Mouse (Mus musculus) stomach, postnatal 0 days (tissue): ENCODE results near the gene Nek8. TPM values are rescaled to one million over a fixed set of nuclear protein-coding genes. Genes with fewer than 3 reads are reported as not detected.
"Not testable (repeated sequence)": the region's sequence is repeated elsewhere in the genome, so short reads cannot be mapped to it uniquely, and the experiment has no call there.

Experiments
- ATAC-seq: fragments of 200-750 bp; cut with Nextera tagmentation; 2 replicates; pipeline ENCODE4 v1.8.0; 2017; ENCODE audit not compliant: low FRiP score, low TSS enrichment
- DNase-seq: peaks from one replicate; pipeline ENCODE4 v3.0.0-alpha.2; 2016; ENCODE audit warnings: low spot score
- H3K27ac ChIP-seq: fragments of 300-500 bp; sonication (generic); replicated peaks from 2 replicates; pipeline ENCODE4 v1.5.1; 2014; ENCODE audit warnings: mild to moderate bottlenecking, control low read depth
- H3K27me3 ChIP-seq: fragments of 300-500 bp; sonication (generic); 2 replicates; pipeline ENCODE4 v1.6.1; 2014; ENCODE audit warnings: low read length; ENCODE audit not compliant: control insufficient read depth, insufficient read depth
- H3K36me3 ChIP-seq: fragments of 300-500 bp; sonication (generic); 2 replicates; pipeline ENCODE4 v1.6.1; 2014; ENCODE audit warnings: low read length, mixed read lengths; ENCODE audit not compliant: control insufficient read depth, insufficient read depth
- H3K4me1 ChIP-seq: fragments of 300-500 bp; sonication (generic); replicated peaks from 2 replicates; pipeline ENCODE4 v1.6.1; 2014; ENCODE audit warnings: antibody characterized with exemption; ENCODE audit not compliant: control insufficient read depth, insufficient read depth
- H3K4me2 ChIP-seq: fragments of 300-500 bp; sonication (generic); replicated peaks from 2 replicates; pipeline ENCODE4 v1.6.1; 2014; ENCODE audit warnings: low read depth, mild to moderate bottlenecking, control low read depth, moderate library complexity
- H3K4me3 ChIP-seq: fragments of 300-500 bp; sonication (generic); 2 replicates; pipeline ENCODE4 v1.5.1; 2014; ENCODE audit warnings: low read depth, low read length, control low read depth
- H3K9ac ChIP-seq: fragments of 300-500 bp; sonication (generic); 2 replicates; pipeline ENCODE4 v1.6.1; 2014; ENCODE audit warnings: mild to moderate bottlenecking, low read length, control low read depth, mixed read lengths
- H3K9me3 ChIP-seq: fragments of 300-500 bp; sonication (generic); 2 replicates; pipeline ENCODE4 v1.6.1; 2016; ENCODE audit warnings: low read length; ENCODE audit not compliant: control insufficient read depth
- CTCF ChIP-seq: IDR thresholded peaks from 2 replicates; pipeline ENCODE4 v1.5.1; 2016; ENCODE audit warnings: antibody characterized with exemption, low read depth, mild to moderate bottlenecking, moderate library complexity
- EP300 ChIP-seq: optimal IDR thresholded peaks from 2 replicates; pipeline ENCODE3; 2016; ENCODE audit warnings: antibody characterized with exemption
- WGBS: fragments of 180-500 bp; shearing (Covaris S2); extraction: QIAGEN DNeasy Blood & Tissue Kit; methylation state at CpG from one replicate; pipeline ENCODE4 v1.1.7; 2014; 5-methylcytosine and 5-hydroxymethylcytosine counted together
- polyA plus RNA-seq: library from polyadenylated mRNA; unstranded; fragments of >200 nt; fragmentation: Nextera tagmentation; extraction: Ambion mirVana; gene quantifications from 2 replicates; pipeline ENCODE4 v1.2.1, GENCODE M21; 2015

Nek8 gene
- polyA plus RNA-seq, 1 experiment from 2014 or later = 6.4 TPM

GRCm38 (mm10) chr11:78136132-78136531, 40.3 kb downstream of the Nek8 start:
- no peak overlapping the region for H3K9ac ChIP-seq
- DNase-seq (no peak), ATAC-seq (no peak)
- no peaks in the 10 kb centered on the region for H3K9me3 ChIP-seq
- H3K4me2 ChIP-seq = no peak overlapping the region
- no peak overlapping the region for H3K4me3 ChIP-seq
- no peaks in the 10 kb centered on the region for H3K4me1 ChIP-seq
- H3K27ac ChIP-seq = no peak overlapping the region
- no peak for TF ChIP-seq CTCF
- no peak for TF ChIP-seq EP300
- WGBS = 65% methylated on average over 1 of the region's 1 CpGs
- no peaks in the 10 kb centered on the region for H3K36me3 ChIP-seq
- no peaks in the 10 kb centered on the region for H3K27me3 ChIP-seq

GRCm38 (mm10) chr11:78135314-78135713, 41.2 kb downstream of the Nek8 start:
- not testable (repeated sequence) for H3K4me2 ChIP-seq, ATAC-seq, H3K4me1 ChIP-seq, H3K27ac ChIP-seq, H3K9me3 ChIP-seq, H3K4me3 ChIP-seq, H3K9ac ChIP-seq, H3K27me3 ChIP-seq, H3K36me3 ChIP-seq
- peak; percentile 29 for DNase-seq
- WGBS = 77% methylated on average over 7 of the region's 7 CpGs

DNA sequence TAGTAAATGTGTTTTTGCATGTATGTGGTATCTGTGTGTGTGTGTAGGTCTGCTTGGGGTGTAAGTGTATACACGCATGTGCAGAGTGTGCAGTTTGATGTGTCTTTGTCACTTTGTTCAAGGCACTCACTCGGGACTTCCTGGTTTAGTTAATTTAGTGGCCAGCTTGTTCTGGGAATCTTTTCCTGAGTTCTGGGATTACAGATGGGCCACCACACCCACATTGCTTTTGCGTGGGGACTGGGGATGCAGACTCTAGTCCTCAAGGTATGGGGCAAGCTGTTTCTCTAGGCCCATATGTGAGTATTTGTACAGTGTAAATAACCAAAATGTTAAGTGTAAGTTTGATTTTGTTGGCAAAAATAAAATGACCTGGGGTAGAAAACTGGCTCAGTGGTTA, 42.1 kb downstream of the Nek8 start:
- Histone ChIP-seq H3K4me2 (no peak overlapping the region), H3K9me3 (no peaks in the 10 kb centered on the region), H3K27me3 (no peaks in the 10 kb centered on the region), H3K27ac (no peak overlapping the region), H3K4me3 (no peak overlapping the region), H3K9ac (no peak overlapping the region), H3K36me3 (no peaks in the 10 kb centered on the region), H3K4me1 (no peaks in the 10 kb centered on the region)
- ATAC-seq (no peak), DNase-seq (no peak)
- TF ChIP-seq EP300 = no peak
- no peak for TF ChIP-seq CTCF
- 71% methylated on average over 3 of the region's 3 CpGs for WGBS

DNA sequence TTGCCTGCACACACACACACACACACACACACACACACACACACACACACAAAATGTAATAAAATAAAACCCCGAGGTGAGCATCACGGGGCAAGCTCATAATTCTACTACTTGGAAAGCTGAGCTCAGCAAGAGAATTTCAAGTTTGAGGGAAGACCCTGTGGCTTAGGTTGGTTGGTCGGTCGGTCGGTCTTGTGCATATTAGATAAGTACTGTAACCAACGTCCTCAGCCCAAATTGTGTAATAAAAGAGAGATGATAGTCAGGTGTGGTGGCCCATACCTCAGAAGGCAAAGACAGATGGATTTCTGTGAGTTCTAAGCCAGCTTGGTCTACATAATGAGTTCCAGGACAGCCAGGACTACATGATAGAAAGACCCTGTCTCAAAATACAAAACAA, 42.6 kb downstream of the Nek8 start:
- no peaks in the 10 kb centered on the region for H3K9me3 ChIP-seq
- DNase-seq (no peak), ATAC-seq (no peak)
- H3K4me1 ChIP-seq = no peaks in the 10 kb centered on the region
- TF ChIP-seq CTCF = no peak
- no peak for TF ChIP-seq EP300
- no peaks in the 10 kb centered on the region for H3K27me3 ChIP-seq
- no peak overlapping the region for H3K9ac ChIP-seq
- H3K36me3 ChIP-seq = no peaks in the 10 kb centered on the region
- H3K27ac ChIP-seq = no peak overlapping the region
- no peak overlapping the region for H3K4me3 ChIP-seq
- WGBS = 88% methylated on average over 6 of the region's 6 CpGs
- H3K4me2 ChIP-seq = no peak overlapping the region

- Histone ChIP-seq H3K4me2 (no peak overlapping the region), H3K4me1 (no peaks in the 10 kb centered on the region), H3K27me3 (no peaks in the 10 kb centered on the region), H3K9me3 (no peaks in the 10 kb centered on the region), H3K27ac (no peak overlapping the region), H3K4me3 (no peak overlapping the region), H3K36me3 (no peaks in the 10 kb centered on the region), H3K9ac (no peak overlapping the region)
- WGBS = 72% methylated on average over 8 of the region's 8 CpGs
- ATAC-seq (no peak), DNase-seq (no peak)
- TF ChIP-seq EP300 (no peak), CTCF (no peak)
Measured at GRCm38 (mm10) chr11:78129458-78129857, 47.0 kb downstream of the Nek8 start.

GRCm38 (mm10) chr11:78126739-78127138, 49.7 kb downstream of the Nek8 start:
- ATAC-seq (no peak), DNase-seq (no peak)
- 56% methylated on average over 4 of the region's 4 CpGs for WGBS
- H3K4me3 ChIP-seq = no peak overlapping the region
- no peaks in the 10 kb centered on the region for H3K27me3 ChIP-seq
- no peak for TF ChIP-seq EP300
- no peak overlapping the region for H3K4me2 ChIP-seq
- H3K9ac ChIP-seq = no peak overlapping the region
- no peaks in the 10 kb centered on the region for H3K4me1 ChIP-seq
- H3K9me3 ChIP-seq = no peaks in the 10 kb centered on the region
- H3K27ac ChIP-seq = no peak overlapping the region
- no peaks in the 10 kb centered on the region for H3K36me3 ChIP-seq
